Mouse (Mus musculus): ENCODE results near the gene Olfr576. TPM values are rescaled to one million over a fixed set of nuclear protein-coding genes. Genes with fewer than 3 reads are reported as not detected.

Olfr576 gene
- not detected in 2 replicates for polyA plus RNA-seq (2012; rRNA removed)

- Histone ChIP-seq H3K4me3 (ENCODE audit: insufficient read depth, low read depth, low read length) (no peak within 1 kb of the TSS), H3K27ac (ENCODE audit: insufficient read depth, low read depth, low read length) (no peak within 1 kb of the TSS), H3K36me3 (ENCODE audit: control insufficient read depth, insufficient read depth, low read length) (no peaks in the 10 kb centered on the region), H3K27me3 (replicated peaks; ENCODE audit: control insufficient read depth, insufficient read depth, low read length) (no peaks in the 10 kb centered on the region; the same call in 1 of the 2 replicates), H3K4me1 (ENCODE audit: control insufficient read depth, insufficient read depth, low read length) (no peaks in the 10 kb centered on the region)
- 43% methylated on average over 2 of the region's 2 CpGs for WGBS
- no peak for DNase-seq
- no peak for TF ChIP-seq POLR2A (IDR thresholded peaks at IDR 0.05; ENCODE audit: low read depth, low read length)
- no peak for TF ChIP-seq CTCF (conservative IDR thresholded peaks at IDR 0.05; ENCODE audit: insufficient read depth, insufficient read length, low read depth, low read length)
These were observed at the start of gene Olfr576 for GRCm38 (mm10) chr7:102962360-102962759. TSS of gene Olfr576 (plus strand) at chr7:102962660.

- DNase-seq: no peak
- Histone ChIP-seq H3K4me3 (ENCODE audit: insufficient read depth, low read depth, low read length) (no peak overlapping the region), H3K27me3 (replicated peaks; ENCODE audit: control insufficient read depth, insufficient read depth, low read length) (no peaks in the 10 kb centered on the region), H3K4me1 (ENCODE audit: control insufficient read depth, insufficient read depth, low read length) (no peaks in the 10 kb centered on the region), H3K27ac (ENCODE audit: insufficient read depth, low read depth, low read length) (no peak overlapping the region), H3K36me3 (ENCODE audit: control insufficient read depth, insufficient read depth, low read length) (no peaks in the 10 kb centered on the region)
- 5% methylated on average over 1 of the region's 1 CpGs for WGBS
- TF ChIP-seq POLR2A (IDR thresholded peaks at IDR 0.05; ENCODE audit: low read depth, low read length): no peak
- TF ChIP-seq CTCF (conservative IDR thresholded peaks at IDR 0.05; ENCODE audit: insufficient read depth, insufficient read length, low read depth, low read length): no peak
These were observed 47.2 kb upstream of the Olfr576 start for GRCm38 (mm10) chr7:102915261-102915660.

GRCm38 (mm10) chr7:102916405-102916804 lies 46.1 kb upstream of the Olfr576 start:
- 57% methylated on average over 5 of the region's 5 CpGs for WGBS
- Histone ChIP-seq H3K36me3 (ENCODE audit: control insufficient read depth, insufficient read depth, low read length) (no peaks in the 10 kb centered on the region), H3K27ac (ENCODE audit: insufficient read depth, low read depth, low read length) (no peak overlapping the region), H3K4me1 (ENCODE audit: control insufficient read depth, insufficient read depth, low read length) (no peaks in the 10 kb centered on the region), H3K4me3 (ENCODE audit: insufficient read depth, low read depth, low read length) (no peak overlapping the region), H3K27me3 (replicated peaks; ENCODE audit: control insufficient read depth, insufficient read depth, low read length) (no peaks in the 10 kb centered on the region)
- no peak for DNase-seq
- no peak for TF ChIP-seq CTCF (conservative IDR thresholded peaks at IDR 0.05; ENCODE audit: insufficient read depth, insufficient read length, low read depth, low read length)
- TF ChIP-seq POLR2A (IDR thresholded peaks at IDR 0.05; ENCODE audit: low read depth, low read length): no peak

- Histone ChIP-seq H3K27ac (ENCODE audit: insufficient read depth, low read depth, low read length) (no peak within 1 kb of the TSS), H3K4me1 (ENCODE audit: control insufficient read depth, insufficient read depth, low read length) (no peaks in the 10 kb centered on the region), H3K27me3 (replicated peaks; ENCODE audit: control insufficient read depth, insufficient read depth, low read length) (no peaks in the 10 kb centered on the region), H3K36me3 (ENCODE audit: control insufficient read depth, insufficient read depth, low read length) (no peaks in the 10 kb centered on the region), H3K4me3 (ENCODE audit: insufficient read depth, low read depth, low read length) (no peak within 1 kb of the TSS)
- TF ChIP-seq CTCF (conservative IDR thresholded peaks at IDR 0.05; ENCODE audit: insufficient read depth, insufficient read length, low read depth, low read length) (no peak), POLR2A (IDR thresholded peaks at IDR 0.05; ENCODE audit: low read depth, low read length) (no peak)
- 56% methylated on average over 4 of the region's 4 CpGs for WGBS
- no peak for DNase-seq
These were observed 45.2 kb upstream of the Olfr576 start, which contains the start of gene Olfr571 for GRCm38 (mm10) chr7:102917032-102917875. TSS of gene Olfr571 (minus strand) at chr7:102917536.

GRCm38 (mm10) chr7:102919632-102920031 lies 42.8 kb upstream of the Olfr576 start:
- DNase-seq: peak; percentile 41
- Histone ChIP-seq H3K27ac (ENCODE audit: insufficient read depth, low read depth, low read length) (no peak overlapping the region), H3K36me3 (ENCODE audit: control insufficient read depth, insufficient read depth, low read length) (no peaks in the 10 kb centered on the region), H3K4me3 (ENCODE audit: insufficient read depth, low read depth, low read length) (no peak overlapping the region), H3K4me1 (ENCODE audit: control insufficient read depth, insufficient read depth, low read length) (no peaks in the 10 kb centered on the region), H3K27me3 (replicated peaks; ENCODE audit: control insufficient read depth, insufficient read depth, low read length) (no peaks in the 10 kb centered on the region)
- TF ChIP-seq CTCF (conservative IDR thresholded peaks at IDR 0.05; ENCODE audit: insufficient read depth, insufficient read length, low read depth, low read length): no peak
- no peak for TF ChIP-seq POLR2A (IDR thresholded peaks at IDR 0.05; ENCODE audit: low read depth, low read length)
- WGBS: 0% methylated on average over 1 of the region's 1 CpGs

- Histone ChIP-seq H3K4me1 (ENCODE audit: control insufficient read depth, insufficient read depth, low read length) (no peaks in the 10 kb centered on the region), H3K27ac (ENCODE audit: insufficient read depth, low read depth, low read length) (no peak within 1 kb of the TSS), H3K27me3 (replicated peaks; ENCODE audit: control insufficient read depth, insufficient read depth, low read length) (no peaks in the 10 kb centered on the region), H3K4me3 (ENCODE audit: insufficient read depth, low read depth, low read length) (no peak within 1 kb of the TSS), H3K36me3 (ENCODE audit: control insufficient read depth, insufficient read depth, low read length) (no peaks in the 10 kb centered on the region)
- TF ChIP-seq CTCF (conservative IDR thresholded peaks at IDR 0.05; ENCODE audit: insufficient read depth, insufficient read length, low read depth, low read length) (no peak), POLR2A (IDR thresholded peaks at IDR 0.05; ENCODE audit: low read depth, low read length) (no peak)
- DNase-seq: no peak
- WGBS: 55% methylated on average over 1 of the region's 1 CpGs
These were observed 38.4 kb upstream of the Olfr576 start, which contains the start of gene Olfr572 for GRCm38 (mm10) chr7:102924109-102924508. TSS of gene Olfr572 (plus strand) at chr7:102924409.

GRCm38 (mm10) chr7:102927105-102927504 lies 35.4 kb upstream of the Olfr576 start:
- Histone ChIP-seq H3K36me3 (ENCODE audit: control insufficient read depth, insufficient read depth, low read length) (no peaks in the 10 kb centered on the region), H3K27ac (ENCODE audit: insufficient read depth, low read depth, low read length) (no peak overlapping the region), H3K27me3 (replicated peaks; ENCODE audit: control insufficient read depth, insufficient read depth, low read length) (no peaks in the 10 kb centered on the region; the same call in 1 of the 2 replicates), H3K4me3 (ENCODE audit: insufficient read depth, low read depth, low read length) (no peak overlapping the region), H3K4me1 (ENCODE audit: control insufficient read depth, insufficient read depth, low read length) (no peaks in the 10 kb centered on the region)
- WGBS: 65% methylated on average over 3 of the region's 3 CpGs
- TF ChIP-seq CTCF (conservative IDR thresholded peaks at IDR 0.05; ENCODE audit: insufficient read depth, insufficient read length, low read depth, low read length): no peak
- TF ChIP-seq POLR2A (IDR thresholded peaks at IDR 0.05; ENCODE audit: low read depth, low read length): no peak
- DNase-seq: no peak
